Mouse (Mus musculus) bone marrow, adult 2 months (tissue): Measurements from ENCODE around the gene Ramp2.

Experiments used
- CTCF ChIP-seq: fragments of 200-500 bp; IDR thresholded peaks from 2 replicates; pipeline ENCODE4 v1.5.1; 2011; ENCODE audit warnings: low read length, control low read depth; ENCODE audit not compliant: control insufficient read depth, insufficient read depth
- POLR2A ChIP-seq: fragments of 200-500 bp; IDR thresholded peaks from 2 replicates; pipeline ENCODE4 v1.6.1; 2011; ENCODE audit warnings: low read depth, mild to moderate bottlenecking, control low read depth, low read length, borderline replicate concordance; ENCODE audit not compliant: control insufficient read depth

- no peak for TF ChIP-seq CTCF
- TF ChIP-seq POLR2A, result no peak
Measured at GRCm38 (mm10) chr11:101277381-101278222, 31.8 kb downstream of the Ramp2 start.
